Mouse (Mus musculus) small intestine, adult 2 months (tissue): Measurements from ENCODE around the gene Gm11983. TPM values are rescaled to one million over a fixed set of nuclear protein-coding genes. Genes with fewer than 3 reads are reported as not detected.
"Not testable (repeated sequence)": the region's sequence is repeated elsewhere in the genome, so short reads cannot be mapped to it uniquely, and the experiment has no call there.

Experiments used
- H3K27ac ChIP-seq: fragments of 200-500 bp; 2 replicates; pipeline ENCODE4 v1.5.1; 2012; ENCODE audit warnings: low read depth, low read length, control low read depth, inconsistent platforms; ENCODE audit not compliant: insufficient read depth
- H3K27me3 ChIP-seq: fragments of 200-500 bp; 2 replicates; pipeline ENCODE4 v1.6.1; 2012; ENCODE audit warnings: mild to moderate bottlenecking, moderate library complexity, low read length, inconsistent platforms; ENCODE audit not compliant: control insufficient read depth, insufficient read depth
- H3K36me3 ChIP-seq: fragments of 200-500 bp; 2 replicates; pipeline ENCODE4 v1.6.1; 2012; ENCODE audit warnings: mild to moderate bottlenecking, low read length, control low read depth, inconsistent platforms; ENCODE audit not compliant: control insufficient read depth, insufficient read depth
- H3K4me1 ChIP-seq: fragments of 200-500 bp; 2 replicates; pipeline ENCODE4 v1.6.1; 2012; ENCODE audit warnings: low read length, inconsistent platforms, mixed read lengths; ENCODE audit not compliant: control insufficient read depth, insufficient read depth, insufficient read length
- H3K4me3 ChIP-seq: fragments of 200-500 bp; 2 replicates; pipeline ENCODE4 v1.5.1; 2012; ENCODE audit warnings: low read depth, mild to moderate bottlenecking, control low read depth, inconsistent platforms, low read length, moderate library complexity
- CTCF ChIP-seq: fragments of 200-500 bp; IDR thresholded peaks from 2 replicates; pipeline ENCODE4 v1.5.1; 2012; ENCODE audit warnings: low read depth, mild to moderate bottlenecking, control low read depth, inconsistent platforms, low read length, moderate library complexity, mixed read lengths; ENCODE audit not compliant: insufficient replicate concordance, insufficient read length; ENCODE audit errors: extremely low read depth
- POLR2A ChIP-seq: fragments of 200-500 bp; IDR thresholded peaks from 2 replicates; pipeline ENCODE4 v1.6.1; 2012; ENCODE audit warnings: low read depth, mild to moderate bottlenecking, control low read depth, inconsistent platforms, low read length, moderate library complexity
- WGBS: fragments of 180-500 bp; shearing (Covaris S2); methylation state at CpG from one replicate; pipeline ENCODE4 v1.1.7; 2018; 5-methylcytosine and 5-hydroxymethylcytosine counted together
- polyA plus RNA-seq: library from polyadenylated mRNA; depleted of rRNA; stranded (reverse); fragments of >200 nt; gene quantifications from 2 replicates; pipeline ENCODE4 v1.2.3, GENCODE M21; 2012

The Gm11983 gene
- polyA plus RNA-seq, 1 experiment, result not detected

- no peak overlapping the region for H3K27ac ChIP-seq
- WGBS, result 55% methylated on average over 11 of the region's 11 CpGs
- TF ChIP-seq CTCF (no peak), POLR2A (no peak)
- no peaks in the 10 kb centered on the region for H3K4me1 ChIP-seq
- H3K36me3 ChIP-seq, result no peaks in the 10 kb centered on the region
- no peaks in the 10 kb centered on the region for H3K27me3 ChIP-seq
- H3K4me3 ChIP-seq, result no peak overlapping the region
Observed at GRCm38 (mm10) chr11:6859898-6860858, 22.7 kb upstream of the Gm11983 start.

- H3K27ac ChIP-seq, result no peak overlapping the region
- H3K4me1 ChIP-seq, result no peaks in the 10 kb centered on the region
- H3K27me3 ChIP-seq, result no peaks in the 10 kb centered on the region
- H3K4me3 ChIP-seq, result no peak overlapping the region
- H3K36me3 ChIP-seq, result no peaks in the 10 kb centered on the region
- WGBS, result 90% methylated on average over 8 of the region's 8 CpGs
- TF ChIP-seq CTCF (no peak), POLR2A (no peak)
Observed at GRCm38 (mm10) chr11:6859096-6859495, 21.6 kb upstream of the Gm11983 start.

- TF ChIP-seq CTCF, result no peak
- TF ChIP-seq POLR2A, result no peak
- Histone ChIP-seq H3K4me3 (no peak overlapping the region), H3K27me3 (no peaks in the 10 kb centered on the region), H3K27ac (no peak overlapping the region), H3K36me3 (no peaks in the 10 kb centered on the region), H3K4me1 (no peaks in the 10 kb centered on the region)
- 30% methylated on average over 3 of the region's 3 CpGs for WGBS
Observed at GRCm38 (mm10) chr11:6855942-6856341, 18.5 kb upstream of the Gm11983 start.

GRCm38 (mm10) chr11:6853366-6853765 is 15.9 kb upstream of the Gm11983 start:
- not testable (repeated sequence) for H3K4me3 ChIP-seq, H3K27me3 ChIP-seq, H3K27ac ChIP-seq, H3K36me3 ChIP-seq, H3K4me1 ChIP-seq
- 41% methylated on average over 4 of the region's 4 CpGs for WGBS

GRCm38 (mm10) chr11:6843831-6844230 is 6.4 kb upstream of the Gm11983 start:
- Histone ChIP-seq H3K36me3 (no peaks in the 10 kb centered on the region), H3K4me3 (no peak overlapping the region), H3K27ac (no peak overlapping the region), H3K27me3 (no peaks in the 10 kb centered on the region), H3K4me1 (no peaks in the 10 kb centered on the region)
- 72% methylated on average over 2 of the region's 2 CpGs for WGBS
- TF ChIP-seq POLR2A, result no peak
- TF ChIP-seq CTCF, result no peak

- no peak overlapping the region for H3K27ac ChIP-seq
- WGBS, result 90% methylated on average over 5 of the region's 5 CpGs
- no peaks in the 10 kb centered on the region for H3K27me3 ChIP-seq
- TF ChIP-seq CTCF (no peak), POLR2A (no peak)
- H3K4me1 ChIP-seq, result no peaks in the 10 kb centered on the region
- H3K36me3 ChIP-seq, result no peaks in the 10 kb centered on the region
- no peak overlapping the region for H3K4me3 ChIP-seq
Observed at GRCm38 (mm10) chr11:6842160-6842559, 4.7 kb upstream of the Gm11983 start.

GRCm38 (mm10) chr11:6840775-6841174 is 3.3 kb upstream of the Gm11983 start:
- H3K27me3 ChIP-seq, result no peaks in the 10 kb centered on the region
- no peaks in the 10 kb centered on the region for H3K36me3 ChIP-seq
- WGBS, result 83% methylated on average over 3 of the region's 3 CpGs
- TF ChIP-seq CTCF (no peak), POLR2A (no peak)
- H3K4me3 ChIP-seq, result no peak overlapping the region
- no peak overlapping the region for H3K27ac ChIP-seq
- H3K4me1 ChIP-seq, result no peaks in the 10 kb centered on the region

- WGBS, result 74% methylated on average over 13 of the region's 13 CpGs
- no peaks in the 10 kb centered on the region for H3K4me1 ChIP-seq
- TF ChIP-seq POLR2A (no peak), CTCF (no peak)
Observed at GRCm38 (mm10) chr11:6834636-6835035, 2.8 kb downstream of the Gm11983 start.

More at GRCm38 (mm10) chr11:6834636-6835035, 2.8 kb downstream of the Gm11983 start:
- no peak overlapping the region for H3K4me3 ChIP-seq
- H3K27ac ChIP-seq, result no peak overlapping the region
- H3K27me3 ChIP-seq, result no peaks in the 10 kb centered on the region
- H3K36me3 ChIP-seq, result no peaks in the 10 kb centered on the region
